Mouse (Mus musculus) erythroblast, adult 5-6 weeks (primary cell): ENCODE results near the gene Agbl3. TPM values are rescaled to one million over a fixed set of nuclear protein-coding genes. Genes with fewer than 3 reads are reported as not detected.

ENCODE experiments used
- ATAC-seq: replicated peaks from 2 replicates; pipeline ENCODE4 v1.8.0; 2016; ENCODE audit warnings: moderate number of reproducible peaks, mild to moderate bottlenecking, moderate TSS enrichment, inconsistent platforms; ENCODE audit not compliant: poor library complexity, low FRiP score, severe bottlenecking
- total RNA-seq, 2 experiments: library from RNA; stranded (forward) in 1 of 2; stranded (reverse) in 1 of 2; fragments of 150-400 nt in 1 of 2; fragments of 200-764, 138-1000 nt in 1 of 2; gene quantifications; 2 replicates each; pipeline versions ENCODE4 v1.2.3 to v1.2.4; 2015 to 2017; ENCODE audit warnings: low replicate concordance in 2 of 2

Gene Agbl3
- total RNA-seq, 2 experiments from 2014 or later = 1.2 to 4.6 TPM

- ATAC-seq = no peak
Measured at GRCm38 (mm10) chr6:34870136-34870535, 89.9 kb downstream of the Agbl3 start.

- ATAC-seq = no peak
Measured at GRCm38 (mm10) chr6:34870724-34871123, 90.5 kb downstream of the Agbl3 start.

GRCm38 (mm10) chr6:34871929-34872328 lies 91.7 kb downstream of the Agbl3 start:
- ATAC-seq = no peak

GRCm38 (mm10) chr6:34872871-34873270 lies 92.6 kb downstream of the Agbl3 start:
- ATAC-seq = no peak

GRCm38 (mm10) chr6:34874101-34874921 lies 94.1 kb downstream of the Agbl3 start:
- ATAC-seq = peak; percentile 49

GRCm38 (mm10) chr6:34875268-34875761 lies 95.1 kb downstream of the Agbl3 start:
- peak; percentile 30 for ATAC-seq

- ATAC-seq = peak; percentile 45
Measured at GRCm38 (mm10) chr6:34875966-34876834, 96.0 kb downstream of the Agbl3 start.

GRCm38 (mm10) chr6:34876835-34877156 lies 96.6 kb downstream of the Agbl3 start:
- ATAC-seq = no peak

- ATAC-seq = peak; percentile 66
Measured at GRCm38 (mm10) chr6:34877509-34878321, 97.5 kb downstream of the Agbl3 start, which contains the start of gene Cyren. Cyren (minus strand) TSS chr6:34878060.

GRCm38 (mm10) chr6:34879101-34879740 lies 99.0 kb downstream of the Agbl3 start:
- ATAC-seq = no peak

GRCm38 (mm10) chr6:34879911-34880475 lies 99.8 kb downstream of the Agbl3 start:
- no peak for ATAC-seq

GRCm38 (mm10) chr6:34884724-34885123 lies 104.5 kb downstream of the Agbl3 start:
- no peak for ATAC-seq

- no peak for ATAC-seq
Measured at GRCm38 (mm10) chr6:34887131-34887850, 107.1 kb downstream of the Agbl3 start.

GRCm38 (mm10) chr6:34889185-34889584 lies 109.0 kb downstream of the Agbl3 start:
- ATAC-seq = no peak

GRCm38 (mm10) chr6:34895569-34895968 lies 115.3 kb downstream of the Agbl3 start:
- ATAC-seq = no peak

GRCm38 (mm10) chr6:34896168-34896780 lies 116.0 kb downstream of the Agbl3 start:
- ATAC-seq = no peak

GRCm38 (mm10) chr6:34899127-34899526 lies 118.9 kb downstream of the Agbl3 start:
- ATAC-seq = no peak

- ATAC-seq = no peak
Measured at GRCm38 (mm10) chr6:34900990-34901389, 120.8 kb downstream of the Agbl3 start.
